Mouse (Mus musculus) kidney, adult 9 months (tissue): ENCODE data around the gene Dock9.

Experiments used
- DNase-seq: peaks from one replicate; pipeline ENCODE4 v3.0.0; 2022

Gene Dock9

GRCm38 (mm10) chr14:121791112-121791511 is 6.5 kb downstream of the Dock9 start:
- no peak for DNase-seq

- DNase-seq: no peak
Observed at GRCm38 (mm10) chr14:121789273-121789672, 8.4 kb downstream of the Dock9 start.

- no peak for DNase-seq
Observed at GRCm38 (mm10) chr14:121788451-121788850, 9.2 kb downstream of the Dock9 start.

- peak; percentile 87 for DNase-seq
Observed at GRCm38 (mm10) chr14:121787430-121787829, 10.2 kb downstream of the Dock9 start.

- no peak for DNase-seq
Observed at GRCm38 (mm10) chr14:121786900-121787299, 10.7 kb downstream of the Dock9 start.

- no peak for DNase-seq
Observed at GRCm38 (mm10) chr14:121785394-121785793, 12.2 kb downstream of the Dock9 start.

- DNase-seq: peak; percentile 62
Observed at GRCm38 (mm10) chr14:121780942-121781531, 16.6 kb downstream of the Dock9 start.

- DNase-seq: no peak
Observed at GRCm38 (mm10) chr14:121780144-121780913, 17.3 kb downstream of the Dock9 start.

- no peak for DNase-seq
Observed at GRCm38 (mm10) chr14:121779620-121780019, 18.0 kb downstream of the Dock9 start.

- DNase-seq: no peak
Observed at GRCm38 (mm10) chr14:121777279-121777831, 20.3 kb downstream of the Dock9 start.

- no peak for DNase-seq
Observed at GRCm38 (mm10) chr14:121776749-121777148, 20.9 kb downstream of the Dock9 start.

GRCm38 (mm10) chr14:121762021-121762452 is 35.6 kb downstream of the Dock9 start:
- DNase-seq: no peak

- DNase-seq: no peak
Observed at GRCm38 (mm10) chr14:121760403-121760802, 37.2 kb downstream of the Dock9 start.

GRCm38 (mm10) chr14:121754110-121754509 is 43.5 kb downstream of the Dock9 start:
- DNase-seq: peak; percentile 79

- peak; percentile 35 for DNase-seq
Observed at GRCm38 (mm10) chr14:121752686-121753426, 44.8 kb downstream of the Dock9 start.

- DNase-seq: no peak
Observed at GRCm38 (mm10) chr14:121749606-121750005, 48.0 kb downstream of the Dock9 start.

GRCm38 (mm10) chr14:121749084-121749483 is 48.6 kb downstream of the Dock9 start:
- DNase-seq: no peak

GRCm38 (mm10) chr14:121747360-121747759 is 50.3 kb downstream of the Dock9 start:
- no peak for DNase-seq

GRCm38 (mm10) chr14:121743787-121744417 is 53.7 kb downstream of the Dock9 start:
- no peak for DNase-seq

- no peak for DNase-seq
Observed at GRCm38 (mm10) chr14:121738431-121739403, 58.9 kb downstream of the Dock9 start.

GRCm38 (mm10) chr14:121737277-121737676 is 60.4 kb downstream of the Dock9 start:
- no peak for DNase-seq

- no peak for DNase-seq
Observed at GRCm38 (mm10) chr14:121735678-121736077, 62.0 kb downstream of the Dock9 start.
